Mouse (Mus musculus) midbrain, postnatal 0 days (tissue): ENCODE results near the gene Olfr573-ps1. TPM values are rescaled to one million over a fixed set of nuclear protein-coding genes. Genes with fewer than 3 reads are reported as not detected.

Source experiments
- ATAC-seq: fragments of 200-750 bp; cut with Nextera tagmentation; 2 replicates; pipeline ENCODE4 v1.8.0; 2017; ENCODE audit warnings: moderate number of reproducible peaks, mild to moderate bottlenecking, moderate TSS enrichment, moderate library complexity; ENCODE audit not compliant: low FRiP score
- DNase-seq: peaks from one replicate; pipeline ENCODE4 v3.0.0-alpha.2; 2015; ENCODE audit warnings: low spot score
- H3K27ac ChIP-seq: fragments of 300-500 bp; sonication (generic); 2 replicates; pipeline ENCODE4 v1.5.1; 2014; ENCODE audit warnings: low read depth, mild to moderate bottlenecking, low read length, mixed read lengths
- H3K27me3 ChIP-seq: fragments of 300-500 bp; sonication (generic); 2 replicates; pipeline ENCODE4 v1.6.1; 2014; ENCODE audit warnings: low read length, control low read depth, mixed read lengths; ENCODE audit not compliant: insufficient read depth
- H3K36me3 ChIP-seq: fragments of 300-500 bp; sonication (generic); 2 replicates; pipeline ENCODE4 v1.6.1; 2014; ENCODE audit warnings: low read length, control low read depth, mixed read lengths; ENCODE audit not compliant: insufficient read depth
- H3K4me1 ChIP-seq: fragments of 300-500 bp; sonication (generic); 2 replicates; pipeline ENCODE4 v1.6.1; 2014; ENCODE audit warnings: mild to moderate bottlenecking, control low read depth, antibody characterized with exemption, low read length, mixed read lengths; ENCODE audit not compliant: insufficient read depth
- H3K4me2 ChIP-seq: fragments of 300-500 bp; sonication (generic); 2 replicates; pipeline ENCODE4 v1.6.1; 2014; ENCODE audit warnings: low read depth, mild to moderate bottlenecking, low read length, mixed read lengths; ENCODE audit not compliant: poor library complexity, severe bottlenecking
- H3K4me3 ChIP-seq: fragments of 300-500 bp; sonication (generic); 2 replicates; pipeline ENCODE4 v1.5.1; 2014; ENCODE audit warnings: low read depth, mild to moderate bottlenecking, low read length, moderate library complexity
- H3K9ac ChIP-seq: fragments of 300-500 bp; sonication (generic); replicated peaks from 2 replicates; pipeline ENCODE4 v1.6.1; 2014; ENCODE audit warnings: mild to moderate bottlenecking, low read length, moderate library complexity, mixed read lengths; ENCODE audit not compliant: poor library complexity, severe bottlenecking
- H3K9me3 ChIP-seq: fragments of 300-500 bp; sonication (generic); 2 replicates; pipeline ENCODE4 v1.6.1; 2016; ENCODE audit warnings: low read length, control low read depth
- CTCF ChIP-seq: IDR thresholded peaks from 2 replicates; pipeline ENCODE4 v1.5.1; 2016; ENCODE audit warnings: antibody characterized with exemption, mild to moderate bottlenecking
- WGBS: fragments of 180-500 bp; shearing (Covaris S2); extraction: QIAGEN DNeasy Blood & Tissue Kit; methylation state at CpG from one replicate; pipeline ENCODE4 v1.1.7; 2014; 5-methylcytosine and 5-hydroxymethylcytosine counted together
- polyA plus RNA-seq: library from polyadenylated mRNA; unstranded; fragments of >200 nt; fragmentation: Nextera tagmentation; extraction: Ambion mirVana; gene quantifications from 2 replicates; pipeline ENCODE4 v1.2.1, GENCODE M21; 2015
- total RNA-seq: library from RNA; depleted of rRNA; stranded (reverse); fragments of >200 nt; gene quantifications from 2 replicates; pipeline ENCODE4 v1.2.3, GENCODE M21; 2014; rRNA removed

Olfr573-ps1 gene
- not detected in 2 replicates for total RNA-seq
- polyA plus RNA-seq: not detected in 2 replicates

DNA sequence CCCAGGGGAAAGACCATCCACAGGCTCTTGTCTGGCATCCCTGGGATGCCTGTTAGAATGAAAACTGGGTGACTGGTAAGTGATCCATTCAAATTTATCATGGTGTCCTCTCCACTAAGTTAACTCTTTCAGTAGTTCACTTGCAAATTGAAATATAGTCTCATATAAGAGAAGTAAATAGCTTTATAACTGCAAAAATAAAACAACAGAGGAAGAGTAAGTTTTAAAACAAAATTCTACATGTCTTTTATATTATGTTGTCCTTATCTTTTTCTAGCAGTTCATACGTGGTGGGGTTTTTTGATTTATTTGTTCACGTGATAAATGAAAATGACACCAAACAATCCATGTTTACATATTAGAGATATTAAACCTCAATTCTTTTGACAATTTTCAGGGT lies at the start of gene Olfr573-ps1:
TSS of gene Olfr573-ps1 (minus strand) at position 101 of the 400 bp plus-strand sequence.
- no peaks in the 10 kb centered on the region for H3K27me3 ChIP-seq
- no peak for TF ChIP-seq CTCF
- ATAC-seq (no peak), DNase-seq (no peak)
- H3K4me1 ChIP-seq: no peaks in the 10 kb centered on the region
- H3K4me2 ChIP-seq: no peak within 1 kb of the TSS
- WGBS: 96% methylated on average over 2 of the region's 2 CpGs
- no peaks in the 10 kb centered on the region for H3K36me3 ChIP-seq
- H3K4me3 ChIP-seq: no peak within 1 kb of the TSS
- H3K9ac ChIP-seq: no peak within 1 kb of the TSS
- H3K9me3 ChIP-seq: no peaks in the 10 kb centered on the region
- H3K27ac ChIP-seq: no peak within 1 kb of the TSS

GRCm38 (mm10) chr7:102989224-102989623 lies 46.8 kb upstream of the Olfr573-ps1 start, which contains the start of gene Olfr578:
TSS of gene Olfr578 (minus strand) at chr7:102989324.
- ATAC-seq: no peak

DNA sequence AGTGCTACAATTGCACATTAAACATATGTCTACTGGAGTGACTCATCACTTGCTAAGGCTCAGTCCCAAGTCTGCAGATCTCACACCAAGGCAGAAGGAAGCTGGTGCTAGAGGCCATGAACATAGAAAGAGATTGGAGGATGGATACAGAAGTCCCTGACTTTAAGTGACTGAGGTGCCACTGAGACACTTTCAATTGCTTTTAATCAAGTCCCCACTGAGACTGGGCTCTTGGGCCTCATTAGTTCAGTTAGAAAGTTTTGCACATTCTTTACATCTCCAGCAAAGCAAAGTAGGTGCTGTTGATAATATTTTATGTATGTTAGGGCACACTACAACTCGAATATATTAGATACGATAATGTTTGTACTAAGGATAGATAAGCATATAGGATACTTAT lies 33.5 kb upstream of the Olfr573-ps1 start, which contains the start of gene Olfr577:
TSS of gene Olfr577 (minus strand) at position 101 of the 400 bp plus-strand sequence.
- Histone ChIP-seq H3K27ac (no peak within 1 kb of the TSS), H3K4me2 (no peak within 1 kb of the TSS), H3K27me3 (no peaks in the 10 kb centered on the region), H3K4me1 (no peaks in the 10 kb centered on the region), H3K4me3 (no peak within 1 kb of the TSS), H3K9me3 (no peaks in the 10 kb centered on the region), H3K9ac (no peak within 1 kb of the TSS), H3K36me3 (no peaks in the 10 kb centered on the region)
- WGBS: 83% methylated on average over 2 of the region's 2 CpGs
- DNase-seq: no peak
- no peak for TF ChIP-seq CTCF
- ATAC-seq: no peak

More at GRCm38 (mm10) chr7:102989224-102989623, 46.8 kb upstream of the Olfr573-ps1 start, which contains the start of gene Olfr578:
- Histone ChIP-seq H3K4me3 (no peak within 1 kb of the TSS), H3K4me1 (no peaks in the 10 kb centered on the region), H3K36me3 (no peaks in the 10 kb centered on the region), H3K9ac (no peak within 1 kb of the TSS), H3K4me2 (no peak within 1 kb of the TSS), H3K9me3 (no peaks in the 10 kb centered on the region), H3K27me3 (no peaks in the 10 kb centered on the region), H3K27ac (no peak within 1 kb of the TSS)
- no peak for DNase-seq
- 80% methylated on average over 3 of the region's 3 CpGs for WGBS
- no peak for TF ChIP-seq CTCF

- no peak overlapping the region for H3K27ac ChIP-seq
- 40% methylated on average over 1 of the region's 1 CpGs for WGBS
- no peak overlapping the region for H3K4me2 ChIP-seq
- no peaks in the 10 kb centered on the region for H3K27me3 ChIP-seq
- H3K4me1 ChIP-seq: no peaks in the 10 kb centered on the region
- no peak overlapping the region for H3K9ac ChIP-seq
- DNase-seq (no peak), ATAC-seq (no peak)
- H3K9me3 ChIP-seq: no peaks in the 10 kb centered on the region
- no peak overlapping the region for H3K4me3 ChIP-seq
- no peak for TF ChIP-seq CTCF
- H3K36me3 ChIP-seq: no peaks in the 10 kb centered on the region
These were observed 32.0 kb upstream of the Olfr573-ps1 start for GRCm38 (mm10) chr7:102974399-102974798.

GRCm38 (mm10) chr7:102962360-102962759 lies 20.0 kb upstream of the Olfr573-ps1 start, which contains the start of gene Olfr576:
TSS of gene Olfr576 (plus strand) at chr7:102962660.
- Histone ChIP-seq H3K27ac (no peak within 1 kb of the TSS), H3K27me3 (no peaks in the 10 kb centered on the region), H3K9me3 (no peaks in the 10 kb centered on the region), H3K9ac (no peak within 1 kb of the TSS), H3K4me1 (no peaks in the 10 kb centered on the region), H3K4me3 (no peak within 1 kb of the TSS), H3K36me3 (no peaks in the 10 kb centered on the region), H3K4me2 (no peak within 1 kb of the TSS)
- DNase-seq: no peak
- WGBS: 63% methylated on average over 2 of the region's 2 CpGs
- ATAC-seq: no peak
- no peak for TF ChIP-seq CTCF

GRCm38 (mm10) chr7:102958593-102958992 lies 16.2 kb upstream of the Olfr573-ps1 start, which contains the start of gene Olfr575:
TSS of gene Olfr575 (minus strand) at chr7:102958775.
- WGBS: 69% methylated on average over 1 of the region's 1 CpGs
- no peak for TF ChIP-seq CTCF

More at GRCm38 (mm10) chr7:102958593-102958992, 16.2 kb upstream of the Olfr573-ps1 start, which contains the start of gene Olfr575:
- ATAC-seq (no peak), DNase-seq (no peak)
- H3K9me3 ChIP-seq: no peaks in the 10 kb centered on the region
- H3K9ac ChIP-seq: no peak within 1 kb of the TSS
- H3K27me3 ChIP-seq: no peaks in the 10 kb centered on the region
- H3K4me3 ChIP-seq: no peak within 1 kb of the TSS
- H3K27ac ChIP-seq: no peak within 1 kb of the TSS
- H3K36me3 ChIP-seq: no peaks in the 10 kb centered on the region
- no peaks in the 10 kb centered on the region for H3K4me1 ChIP-seq
- no peak within 1 kb of the TSS for H3K4me2 ChIP-seq
